Mouse (Mus musculus) thymus, adult 18-20 months (tissue): Measurements from ENCODE around the gene Ffar2.

Experiments used
- DNase-seq, 2 experiments: peaks; one replicate each; pipeline ENCODE4 v3.0.0; 2022; ENCODE audit warnings: mixed read lengths in 2 of 2

The Ffar2 gene

DNA sequence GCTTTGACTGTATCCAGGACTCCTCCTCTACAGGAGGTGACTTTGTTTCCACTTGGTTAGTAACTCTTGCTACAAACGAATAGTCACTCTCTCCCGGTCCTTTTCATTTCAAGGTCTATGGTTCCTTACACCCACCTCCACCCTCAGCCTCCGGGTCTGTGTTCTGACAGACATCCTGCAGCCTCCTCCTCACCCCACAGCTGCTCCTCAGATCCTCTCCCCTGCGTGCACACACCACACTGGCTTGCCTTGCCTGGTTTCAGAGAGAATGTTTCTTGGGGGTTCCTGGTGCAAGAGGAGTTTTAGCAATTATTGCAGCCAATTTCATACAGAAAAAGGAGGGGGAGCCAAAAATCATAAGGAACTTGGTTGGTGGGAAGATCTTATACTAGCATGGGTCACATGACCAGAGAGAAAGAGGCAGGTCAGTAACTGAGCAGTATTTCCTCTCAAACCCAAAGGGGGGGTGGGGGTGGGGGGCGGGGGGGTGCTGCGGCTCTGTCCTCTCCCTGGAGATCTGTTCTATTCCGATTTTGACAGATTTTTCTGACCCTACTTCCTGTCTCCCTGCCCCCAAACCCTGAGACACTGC, 2.6 kb downstream of the Ffar2 start:
- DNase-seq, result no peak

DNA sequence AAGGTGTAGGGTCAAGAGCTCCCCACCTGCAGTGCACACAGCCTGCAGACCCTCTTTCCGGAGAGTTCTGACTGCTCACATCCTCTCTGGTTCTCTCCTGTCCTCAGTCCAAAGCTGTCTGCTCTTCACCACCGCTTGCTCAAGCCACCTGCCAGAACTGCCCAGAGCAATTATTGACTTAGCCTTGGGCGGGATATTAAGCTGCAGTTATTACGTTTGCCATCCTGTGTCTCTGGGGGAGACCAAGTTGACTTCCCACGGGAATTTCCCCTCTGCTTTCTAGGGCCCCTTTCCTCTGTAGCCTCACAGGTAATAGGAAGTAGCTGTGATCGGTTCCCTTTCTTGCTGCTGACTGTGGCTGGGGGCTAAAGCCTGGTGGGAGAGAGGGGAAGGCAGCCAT, 3.4 kb downstream of the Ffar2 start:
- no peak for DNase-seq

DNA sequence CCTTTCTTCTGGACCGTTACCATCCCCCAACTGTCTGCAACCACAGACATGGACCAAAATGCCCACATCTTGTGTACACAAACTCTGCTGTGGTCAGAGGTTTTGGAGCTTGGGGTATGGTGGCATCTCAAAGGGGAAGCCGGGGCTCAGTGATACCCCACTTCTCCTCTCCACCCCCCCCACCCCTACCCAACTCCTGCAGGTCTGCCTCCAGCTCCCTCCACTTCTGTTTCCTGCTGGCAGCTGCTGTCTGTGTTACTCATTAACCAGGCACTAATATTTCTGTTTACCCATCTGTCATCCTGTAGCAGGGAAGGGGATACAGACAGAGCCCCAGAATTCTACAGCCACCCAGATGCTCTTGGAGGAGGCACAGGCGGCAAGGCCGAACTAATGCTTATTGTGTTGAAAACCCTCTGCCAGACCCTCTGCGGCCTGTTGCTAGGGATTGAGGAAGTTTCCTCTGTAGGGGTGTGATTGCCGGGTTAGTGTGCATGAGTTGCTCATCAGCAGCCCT, 11.2 kb downstream of the Ffar2 start:
- DNase-seq, result no peak

DNA sequence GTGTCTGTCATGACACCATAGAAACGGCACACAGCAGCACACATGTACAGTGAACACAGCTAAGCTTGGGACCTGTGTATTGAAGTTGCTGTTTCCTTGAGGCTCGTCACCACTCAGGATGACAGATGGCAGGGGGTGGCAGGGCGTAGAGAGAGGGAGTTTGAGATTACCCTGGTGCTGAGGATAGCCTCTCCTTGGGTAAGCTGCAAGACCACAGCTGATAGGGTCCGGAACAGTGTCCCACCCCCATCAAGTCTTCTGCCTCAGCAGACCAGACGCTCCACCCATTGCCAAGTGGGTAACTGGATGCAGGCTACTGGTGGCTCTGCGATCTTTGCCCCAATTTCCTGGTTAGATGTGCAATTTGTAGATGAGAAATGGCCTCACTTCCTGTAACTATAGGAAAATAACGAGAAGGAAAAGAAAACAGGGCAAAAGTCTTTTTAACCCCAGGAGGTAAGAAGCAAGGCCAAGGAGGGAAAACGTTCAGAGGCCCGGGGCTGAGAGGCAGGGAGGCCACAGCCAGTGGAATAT, 11.8 kb downstream of the Ffar2 start:
- DNase-seq, result no peak

DNA sequence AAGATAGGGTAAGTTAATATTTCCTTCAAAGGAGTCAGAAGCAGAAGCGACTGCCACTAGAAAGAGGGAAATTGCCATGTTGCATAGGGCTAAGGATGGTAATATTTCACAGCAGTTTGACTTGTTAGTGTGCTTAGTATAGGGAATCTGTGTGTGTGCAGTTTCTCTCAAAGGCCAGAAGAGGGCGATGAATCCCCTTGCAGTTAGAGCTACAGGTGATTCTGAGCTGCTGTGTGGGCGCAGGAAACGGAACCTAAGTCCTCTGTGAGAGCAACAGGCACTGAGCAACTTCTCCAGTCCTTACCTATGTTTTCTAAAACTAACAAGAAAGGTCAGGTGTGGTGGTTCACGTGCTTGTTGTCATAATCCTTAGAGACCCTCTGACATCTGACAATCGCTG, 13.3 kb downstream of the Ffar2 start:
- DNase-seq, result no peak

DNA sequence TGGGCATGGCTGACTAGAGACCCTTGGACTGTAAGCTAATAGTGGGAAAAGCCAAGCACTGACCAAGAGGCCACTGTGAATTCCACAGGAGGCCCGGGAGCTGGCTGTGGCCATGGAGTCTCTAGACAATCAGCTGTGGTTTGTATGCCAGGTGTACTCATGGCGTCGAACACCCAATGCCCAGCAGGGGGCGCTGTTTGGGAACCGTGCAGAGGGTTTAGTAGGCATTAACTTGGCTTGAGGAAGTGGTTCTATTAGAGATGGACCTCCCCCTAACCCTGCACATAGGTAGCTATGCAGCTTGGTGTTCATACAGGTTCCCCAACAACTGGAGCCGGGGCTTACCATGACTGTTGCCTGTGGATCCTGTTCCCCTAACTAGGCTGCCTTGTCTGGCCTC, 17.7 kb downstream of the Ffar2 start:
- DNase-seq, result peak in 1 of 2 experiments; percentile 23

DNA sequence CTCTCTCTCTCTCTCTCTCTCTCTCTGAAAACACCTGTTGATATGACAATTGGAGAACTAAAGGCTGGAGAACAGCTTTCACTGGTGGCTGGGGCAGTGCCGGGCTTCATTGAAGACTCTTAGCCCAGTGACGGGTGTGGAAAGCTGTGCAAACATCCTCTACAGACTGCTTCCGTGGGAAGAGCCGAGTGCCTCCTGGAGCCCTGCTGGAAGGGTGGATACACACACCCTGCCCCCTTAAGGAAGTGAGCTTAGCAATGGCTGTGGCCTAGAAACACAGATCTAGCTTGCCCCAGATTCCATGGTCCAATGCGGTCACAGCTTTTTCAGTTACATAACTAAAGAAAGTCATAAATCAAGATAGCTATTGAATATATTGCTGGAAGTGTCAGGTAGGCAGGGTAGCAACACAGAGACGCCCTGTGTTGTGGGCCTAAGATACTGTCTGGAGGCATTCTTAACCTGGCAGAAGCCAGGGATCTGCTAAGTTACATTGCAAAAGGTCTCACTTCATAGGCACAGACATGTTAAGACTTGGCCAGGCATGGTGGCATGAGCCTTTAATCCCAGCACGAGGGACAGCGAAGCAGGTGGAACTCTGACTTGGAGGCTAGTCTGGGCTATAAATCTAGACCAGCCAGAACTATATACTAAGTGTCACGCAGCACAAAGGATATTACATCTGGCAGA, 19.4 kb downstream of the Ffar2 start:
- DNase-seq, result no peak

DNA sequence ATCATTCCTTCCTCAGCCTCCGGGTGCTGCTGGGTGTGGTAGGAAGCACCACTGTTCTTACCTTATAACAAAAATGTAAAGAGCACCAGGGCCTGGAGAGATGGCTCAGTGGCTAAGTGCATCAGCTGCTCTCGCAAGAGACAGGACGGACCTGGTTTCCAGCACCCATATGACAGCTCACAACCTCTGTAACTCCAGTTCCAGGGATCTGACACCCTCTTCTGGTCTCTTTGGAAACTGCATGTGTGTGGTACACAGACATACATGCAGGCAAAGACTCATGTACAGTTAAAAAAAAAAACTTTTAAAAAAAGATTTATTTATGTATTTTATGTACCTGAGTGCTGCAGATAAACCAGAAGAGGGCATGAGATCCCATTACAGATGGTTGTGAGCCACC, 20.3 kb downstream of the Ffar2 start:
- DNase-seq, result no peak

DNA sequence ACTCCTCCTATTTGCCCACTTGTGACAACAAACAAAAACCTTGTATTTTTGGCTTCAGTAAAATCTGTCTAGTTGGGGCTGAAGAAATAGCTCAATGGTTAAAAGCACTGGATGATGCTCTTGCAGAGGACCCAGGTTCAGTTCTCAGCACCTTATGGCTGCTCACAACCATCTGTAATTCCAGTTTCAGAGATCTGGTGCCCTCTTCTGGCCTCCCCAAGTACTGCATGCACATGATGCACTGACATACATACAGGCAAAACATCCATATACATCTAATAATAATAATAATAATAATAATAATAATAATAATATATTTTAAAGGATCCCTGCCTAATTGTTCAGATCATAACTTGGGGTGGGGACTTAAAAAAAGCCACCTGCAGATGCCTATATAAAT, 22.9 kb downstream of the Ffar2 start:
- no peak for DNase-seq

DNA sequence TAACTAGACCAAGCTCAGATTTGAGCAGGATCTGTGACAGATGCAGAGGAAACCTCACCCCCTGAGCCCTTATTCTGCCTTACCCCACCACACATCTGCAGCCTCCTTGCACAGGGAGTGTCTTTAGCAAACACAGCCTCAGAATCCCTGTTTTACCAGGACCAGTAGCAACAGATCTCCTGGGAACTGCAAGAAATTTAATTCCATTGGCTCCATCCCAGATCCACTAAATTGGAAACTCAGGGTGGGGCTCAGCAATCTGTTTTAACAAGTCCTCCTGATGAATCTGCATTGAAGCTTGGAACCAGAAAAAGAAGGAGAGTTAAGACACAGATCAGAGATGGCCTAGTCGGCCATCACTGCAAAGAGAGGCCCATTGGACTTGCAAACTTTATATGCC, 26.8 kb downstream of the Ffar2 start:
- DNase-seq, result no peak

DNA sequence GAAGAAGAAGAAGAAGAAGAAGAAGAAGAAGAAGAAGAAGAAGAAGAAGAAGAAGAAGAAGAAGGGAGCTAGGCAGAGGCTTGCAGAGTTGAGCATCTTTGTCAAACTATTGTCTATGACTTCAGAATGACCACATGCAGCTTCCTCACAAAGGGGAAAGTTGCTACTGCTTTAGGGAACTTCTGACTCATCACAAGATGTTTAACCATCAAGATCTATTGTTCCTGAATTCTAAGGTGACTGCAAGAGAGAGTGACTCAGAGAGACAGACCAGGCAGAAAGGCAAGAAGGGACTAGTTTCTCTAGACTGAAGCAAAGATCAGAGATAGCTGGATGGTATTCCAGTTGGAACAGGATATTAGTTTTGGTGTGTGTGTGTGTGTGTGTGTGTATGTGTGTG, 28.7 kb downstream of the Ffar2 start:
- DNase-seq, result no peak

DNA sequence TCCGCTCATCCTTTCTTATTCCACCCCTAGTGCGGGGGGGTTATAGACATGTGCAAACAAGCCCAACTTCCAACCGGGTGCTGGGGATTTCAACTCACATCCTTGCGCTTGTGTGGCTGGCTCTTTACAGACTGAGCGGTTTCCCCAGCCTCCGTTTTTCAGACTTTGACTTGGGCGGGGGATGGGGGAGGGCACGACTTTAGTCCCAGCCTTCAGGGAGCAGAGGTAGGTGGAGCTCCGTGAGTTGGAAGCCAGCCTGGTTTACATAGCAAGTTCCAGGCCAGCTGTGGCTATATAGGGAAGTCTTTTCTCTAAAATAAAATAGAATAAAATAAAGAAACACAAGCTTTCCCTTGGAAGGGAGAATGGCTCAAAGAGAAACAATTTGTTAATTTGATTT, 31.7 kb downstream of the Ffar2 start:
- DNase-seq, result no peak

DNA sequence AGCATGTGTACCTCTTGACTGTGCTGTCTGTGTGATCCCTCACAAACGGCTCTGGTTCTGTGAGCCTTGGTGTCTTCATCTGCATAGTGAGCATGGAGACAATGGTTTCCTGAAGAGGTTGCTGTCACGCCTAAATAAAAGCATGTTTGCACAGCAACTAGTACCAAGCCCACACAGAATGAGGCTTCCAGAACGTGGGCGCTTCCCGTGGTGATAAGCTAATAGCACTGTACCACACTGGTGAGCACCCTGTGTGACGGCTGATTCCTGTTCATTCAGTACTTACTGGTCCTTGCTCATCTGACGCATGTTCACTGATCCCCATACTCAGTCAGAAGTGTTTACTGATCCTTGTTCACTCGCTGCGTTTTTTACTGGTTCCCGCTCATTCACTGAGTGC, 33.4 kb downstream of the Ffar2 start:
- DNase-seq, result no peak

DNA sequence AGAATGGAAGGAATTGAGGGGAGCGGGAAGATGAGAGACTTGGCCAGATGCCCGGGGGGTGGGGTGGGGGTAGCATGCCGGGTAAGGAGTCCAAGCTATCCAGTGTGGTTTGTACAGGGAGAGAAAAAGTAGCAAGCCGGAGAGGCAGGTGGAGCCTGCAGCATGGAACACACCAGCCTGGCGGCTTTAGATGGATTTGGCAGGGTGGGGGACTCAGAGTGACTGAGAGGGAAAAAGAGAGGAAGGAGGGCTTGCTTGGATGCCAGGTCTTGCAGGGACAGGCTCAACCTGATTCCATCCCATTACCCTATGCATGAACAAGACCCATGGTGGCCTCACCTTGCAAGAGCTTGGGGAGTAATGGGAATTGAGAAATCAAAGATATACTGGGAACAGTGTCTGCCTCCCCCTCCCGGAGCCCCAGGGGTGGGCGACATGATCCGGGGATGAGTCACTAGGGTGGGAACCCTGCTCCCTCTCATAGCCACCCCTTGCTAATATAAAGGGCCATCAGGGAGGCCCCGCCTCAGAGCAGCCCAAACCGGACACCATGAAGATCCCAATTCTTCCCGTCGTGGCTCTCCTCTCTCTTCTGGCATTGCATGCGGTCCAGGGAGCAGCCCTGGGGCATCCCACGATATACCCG, 36.1 kb downstream of the Ffar2 start, which contains the start of gene Krtdap:
TSS of gene Krtdap (plus strand) at position 520 of the 646 bp plus-strand sequence.
- DNase-seq, result no peak

DNA sequence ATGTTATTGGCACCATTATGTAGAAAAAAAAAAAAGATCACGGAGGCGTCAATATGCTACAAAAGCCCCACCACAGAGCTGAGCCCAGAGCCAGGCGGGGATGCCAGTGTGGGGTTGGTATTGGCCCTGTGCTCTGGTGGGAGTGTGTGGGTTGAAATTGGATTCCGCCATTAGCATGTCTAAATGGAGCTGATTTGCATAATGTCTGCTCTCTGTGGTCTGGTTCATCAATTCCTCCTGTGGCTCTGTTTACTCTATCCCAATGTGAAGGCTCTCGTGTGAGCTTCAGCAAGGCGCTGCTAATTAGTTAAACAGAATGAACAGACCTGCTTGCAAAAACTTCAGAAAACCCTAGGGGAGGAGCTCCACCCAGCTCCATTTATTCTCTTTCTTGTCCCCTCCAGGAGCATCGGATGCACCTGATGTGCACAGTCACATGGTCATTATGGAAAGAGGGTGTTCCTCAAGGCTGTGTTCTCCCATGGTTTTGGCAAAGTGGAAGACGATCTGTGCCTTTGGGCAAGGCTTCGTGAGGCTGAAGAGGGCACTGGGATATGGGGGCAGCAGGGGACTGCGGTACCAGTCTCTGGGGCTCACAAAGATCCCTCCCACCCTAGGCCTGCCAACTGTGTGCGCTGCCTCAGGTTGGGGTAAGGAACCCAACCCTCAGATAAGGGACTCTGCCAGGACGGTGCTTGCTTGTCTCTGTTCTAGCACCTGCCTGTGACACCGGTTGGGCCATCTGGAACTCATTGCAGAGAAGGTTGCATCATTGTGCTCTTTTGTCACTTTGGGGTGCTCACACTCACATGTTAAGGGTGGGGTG, 37.6 kb downstream of the Ffar2 start:
- no peak for DNase-seq

DNA sequence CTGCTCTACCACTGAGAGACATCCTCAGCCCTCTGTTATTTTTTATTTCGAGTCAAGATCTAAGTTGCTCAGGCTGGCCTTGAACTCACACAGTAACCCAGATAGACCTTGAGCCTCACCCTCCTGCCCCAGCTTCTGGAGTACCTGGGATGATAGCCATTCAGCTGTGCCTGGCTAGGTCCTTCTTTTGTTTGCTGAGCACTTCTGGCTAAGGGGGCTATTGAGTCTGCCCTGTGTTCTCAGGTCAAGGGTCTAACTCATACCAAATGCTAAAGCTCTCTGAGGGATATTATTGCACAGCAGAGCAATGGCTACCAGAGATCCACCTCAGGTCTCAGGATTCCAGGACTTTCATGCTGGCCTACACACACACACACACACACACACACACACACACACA, 38.4 kb downstream of the Ffar2 start:
- DNase-seq, result no peak

DNA sequence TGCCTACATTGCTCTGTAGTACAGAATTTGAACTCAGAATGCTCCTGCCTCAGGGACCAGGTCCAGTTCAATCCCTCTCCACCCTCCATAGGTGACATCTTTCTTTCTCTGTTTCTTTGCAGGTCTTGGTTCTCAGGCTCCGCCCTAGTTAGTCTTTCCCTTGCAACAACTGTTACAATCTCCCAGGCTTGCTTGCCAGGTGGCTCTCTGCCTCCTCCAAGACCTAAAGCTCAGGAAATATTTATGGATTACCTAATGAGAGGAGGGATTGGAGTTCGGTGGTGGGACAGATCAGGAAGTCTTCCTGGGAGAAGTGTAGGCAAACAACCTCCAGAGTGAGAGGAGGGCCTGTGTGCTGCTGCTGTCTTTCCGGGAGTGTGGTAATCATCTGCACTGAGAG, 40.9 kb downstream of the Ffar2 start:
- no peak for DNase-seq

DNA sequence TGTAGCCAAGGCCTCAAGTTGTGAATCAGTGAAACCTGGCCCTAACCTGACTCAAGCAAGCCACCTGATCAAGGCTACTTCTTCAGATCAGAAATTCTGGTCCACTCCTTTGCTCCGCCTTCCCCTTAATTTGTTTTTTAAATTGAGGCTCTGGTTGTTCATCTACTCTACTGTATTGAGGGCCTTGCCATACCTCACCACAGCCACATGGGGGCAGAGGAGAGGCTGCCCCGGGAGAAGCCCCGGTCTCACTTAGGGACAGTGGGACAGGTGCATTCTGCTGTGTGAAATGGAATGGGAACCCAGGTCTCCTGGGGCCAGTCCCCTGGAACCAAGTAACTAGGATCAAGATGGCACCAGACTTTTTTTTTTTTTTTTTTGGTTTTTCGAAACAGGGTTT, 41.8 kb downstream of the Ffar2 start:
- DNase-seq, result no peak

DNA sequence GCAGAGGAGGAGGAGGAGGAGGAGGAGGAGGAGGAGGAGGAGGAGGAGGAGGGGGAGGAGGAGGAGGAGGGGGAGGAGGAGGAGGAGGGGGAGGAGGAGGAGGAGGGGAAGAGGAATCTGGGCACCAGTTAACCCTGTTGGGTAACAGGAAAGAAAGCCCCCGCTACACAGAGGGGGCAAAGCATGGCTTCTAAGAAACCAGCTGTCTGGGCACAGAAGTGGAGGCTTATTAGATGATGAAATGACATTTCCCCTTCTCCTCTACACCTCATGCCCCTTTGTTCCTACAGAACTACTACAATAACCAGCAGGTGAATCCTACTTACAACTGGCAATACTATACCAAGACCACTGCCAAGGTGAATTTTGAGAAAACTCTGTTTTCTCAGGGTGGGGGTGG, 45.7 kb downstream of the Ffar2 start:
- DNase-seq, result no peak

DNA sequence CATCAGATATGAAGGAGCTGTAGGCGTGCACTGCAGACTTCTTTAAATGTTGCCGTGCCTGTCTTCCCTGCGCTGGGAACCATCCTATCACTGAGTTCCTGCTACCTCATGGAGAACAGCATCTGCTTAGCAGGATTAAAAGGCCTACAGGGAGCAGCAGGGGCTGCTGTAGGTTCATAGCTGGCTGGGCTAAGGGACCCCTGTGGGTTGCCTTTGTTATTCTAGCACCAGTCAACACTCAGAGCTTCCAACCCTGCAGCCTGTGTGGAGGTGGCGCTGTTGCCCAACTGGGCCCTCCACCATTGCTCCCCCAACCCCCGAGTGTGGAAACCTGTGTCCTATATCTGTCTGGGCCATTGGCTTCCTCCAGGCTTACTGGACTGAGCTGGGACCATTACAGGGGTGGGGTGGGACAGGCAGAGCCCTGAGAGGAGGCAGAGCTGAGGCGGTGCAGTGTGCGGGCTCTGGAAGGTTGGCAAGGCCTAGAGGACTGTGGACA, 46.4 kb downstream of the Ffar2 start:
- DNase-seq, result no peak

DNA sequence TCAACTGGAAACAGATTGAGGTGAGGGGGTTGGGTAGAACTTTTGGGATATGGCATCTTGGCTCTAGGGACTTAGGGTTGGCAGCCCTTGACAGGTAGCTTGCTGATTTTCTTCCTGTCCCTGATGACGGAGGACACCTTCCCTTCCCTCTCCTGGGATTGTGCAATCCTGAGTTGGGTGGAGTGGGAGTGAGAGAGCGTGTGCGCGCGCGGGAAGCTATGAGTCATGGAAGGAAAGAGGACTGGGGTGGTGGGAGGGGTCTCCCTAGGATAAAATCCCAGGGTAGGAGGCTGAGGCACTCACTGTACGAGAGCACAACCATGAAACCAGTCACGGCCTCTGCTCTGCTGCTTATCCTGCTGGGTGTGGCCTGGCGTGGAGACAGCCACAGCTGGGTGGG, 47.5 kb downstream of the Ffar2 start:
- DNase-seq, result no peak

DNA sequence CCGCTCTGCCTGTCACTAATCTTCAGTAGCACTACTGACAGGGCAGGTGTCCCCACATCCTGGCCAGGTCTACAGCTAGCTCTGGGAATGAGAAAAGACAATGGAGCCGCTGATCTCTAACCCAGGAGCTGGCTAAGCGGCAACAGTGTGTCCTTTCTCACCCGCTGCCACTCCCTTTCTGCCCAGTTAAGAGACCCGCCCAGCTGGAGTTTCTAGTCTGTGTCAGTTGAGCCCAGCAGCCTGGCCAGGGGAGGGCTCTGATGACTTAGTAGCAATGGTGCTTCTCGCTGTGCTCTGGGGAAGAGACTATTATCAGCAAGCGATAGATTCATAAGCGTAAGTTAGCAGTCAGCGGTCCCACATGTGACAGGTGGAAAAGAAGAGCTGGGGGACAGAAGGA, 54.3 kb downstream of the Ffar2 start:
- DNase-seq, result no peak
